Mouse (Mus musculus): Measurements from ENCODE around the gene Tlx2.

The Tlx2 gene

GRCm38 (mm10) chr6:83070247-83070310 is at the start of gene Tlx2:
Tlx2 (minus strand) TSS chr6:83070293.
- no peak for DNase-seq

GRCm38 (mm10) chr6:83119734-83120051 is 49.6 kb upstream of the Tlx2 start:
- DNase-seq = no peak

- no peak for DNase-seq
Observed at GRCm38 (mm10) chr6:83118825-83119733, 49.0 kb upstream of the Tlx2 start.

GRCm38 (mm10) chr6:83118369-83118768 is 48.3 kb upstream of the Tlx2 start:
- DNase-seq = no peak

- DNase-seq = no peak
Observed at GRCm38 (mm10) chr6:83117616-83118015, 47.5 kb upstream of the Tlx2 start.

GRCm38 (mm10) chr6:83117165-83117438 is 47.0 kb upstream of the Tlx2 start:
- DNase-seq = no peak

GRCm38 (mm10) chr6:83116373-83117164 is 46.5 kb upstream of the Tlx2 start:
- DNase-seq = no peak

- no peak for DNase-seq
Observed at GRCm38 (mm10) chr6:83115682-83116372, 45.7 kb upstream of the Tlx2 start.

GRCm38 (mm10) chr6:83115011-83115671 is 45.0 kb upstream of the Tlx2 start, which contains the start of gene Mogs:
Mogs (plus strand) TSS chr6:83115496.
- peak; percentile 94 for DNase-seq

- DNase-seq = no peak
Observed at GRCm38 (mm10) chr6:83111510-83112136, 41.5 kb upstream of the Tlx2 start.

GRCm38 (mm10) chr6:83108762-83109668 is 38.9 kb upstream of the Tlx2 start, which contains the start of gene Mrpl53:
Mrpl53 (plus strand) TSS chr6:83109040.
- DNase-seq = peak; percentile 81

- DNase-seq = peak; percentile 63
Observed at GRCm38 (mm10) chr6:83107566-83108400, 37.7 kb upstream of the Tlx2 start.

- DNase-seq = no peak
Observed at GRCm38 (mm10) chr6:83104158-83104557, 34.1 kb upstream of the Tlx2 start.

- no peak for DNase-seq
Observed at GRCm38 (mm10) chr6:83103130-83103650, 33.1 kb upstream of the Tlx2 start.

GRCm38 (mm10) chr6:83101688-83102556 is 31.8 kb upstream of the Tlx2 start:
- peak; percentile 59 for DNase-seq

- peak; percentile 92 for DNase-seq
Observed at GRCm38 (mm10) chr6:83101316-83101687, 31.2 kb upstream of the Tlx2 start, which contains the start of the genes Ccdc142 and Gm42688. Ccdc142 (plus strand) TSS chr6:83101601. Gm42688 (plus strand) TSS chr6:83101617.

- no peak for DNase-seq
Observed at GRCm38 (mm10) chr6:83098411-83098810, 28.3 kb upstream of the Tlx2 start.

GRCm38 (mm10) chr6:83095968-83096367 is 25.9 kb upstream of the Tlx2 start:
- no peak for DNase-seq

GRCm38 (mm10) chr6:83092416-83093127 is 22.5 kb upstream of the Tlx2 start:
- DNase-seq = no peak
